In the genomic region with DNA sequence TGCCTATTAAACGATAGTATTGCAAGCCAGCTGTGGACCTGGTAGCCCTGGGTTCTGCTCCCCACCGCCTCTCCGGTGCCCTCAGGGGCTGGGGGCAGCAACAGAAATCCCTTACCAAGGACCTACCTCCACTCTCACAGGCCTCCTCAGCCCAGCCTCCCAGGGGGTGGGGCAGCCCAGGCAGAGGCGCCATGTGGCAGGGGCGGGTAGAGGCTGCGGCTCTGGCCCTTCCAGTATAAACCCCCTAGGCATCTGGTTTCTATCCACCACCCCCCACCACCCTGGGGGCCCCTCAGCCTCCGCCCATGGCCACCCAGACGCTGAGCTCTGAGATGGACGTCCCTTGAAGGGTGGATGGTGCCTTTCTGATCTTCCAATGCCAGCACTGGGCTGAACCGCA, we compare ENCODE assay signal across 11 mouse cellular contexts. TPM values are rescaled to one million over a fixed set of nuclear protein-coding genes. Genes with fewer than 3 reads are reported as not detected.
DNase-seq lines count a peak whose midpoint lies in the region; ATAC-seq and TF ChIP-seq lines count a peak whose summit lies in the region.
"Had no signal": no experiment of that assay in that cellular context is flagged by ENCODE, and none has a peak within 500 bp of the region (broad histone marks: within the 10 kb centered on the region; RNA-seq: fewer than 3 reads in every experiment).

No protein-coding gene starts in this region.

- peak overlapping the region; percentile 21 for H3K4me3 ChIP-seq in hindbrain, embryonic 10.5 days
- H3K4me3 ChIP-seq in hindbrain, postnatal 0 days (ENCODE audit: low read length), result no peak overlapping the region
- H3K4me3 ChIP-seq in embryonic facial prominence, embryonic 14.5 days (ENCODE audit: low read depth, low read length), result peak overlapping the region; percentile 8; the same call in 1 of the 2 replicates
- peak overlapping the region; percentile 11 for H3K4me3 ChIP-seq in limb, embryonic 15.5 days

- no peak for ATAC-seq in hindbrain, postnatal 0 days
- peak; percentile 89 for ATAC-seq in embryonic facial prominence, embryonic 14.5 days (ENCODE audit: low read depth)
- ATAC-seq in limb, embryonic 15.5 days (ENCODE audit: insufficient number of reproducible peaks, low FRiP score, low TSS enrichment, low read depth), result peak; percentile 74
- ATAC-seq in granulocyte monocyte progenitor cell, adult 5-6 weeks (replicated peaks; ENCODE audit: poor library complexity, severe bottlenecking), result no peak

- H3K9me3 ChIP-seq in hindbrain, embryonic 10.5 days, result no peaks in the 10 kb centered on the region
- H3K9me3 ChIP-seq in hindbrain, postnatal 0 days (ENCODE audit: low read length), result no peaks in the 10 kb centered on the region
- no peaks in the 10 kb centered on the region for H3K9me3 ChIP-seq in embryonic facial prominence, embryonic 14.5 days (ENCODE audit: control insufficient read depth, low read length)
- no peaks in the 10 kb centered on the region for H3K9me3 ChIP-seq in limb, embryonic 15.5 days

- no peak for TF ChIP-seq CTCF in hindbrain, postnatal 0 days (IDR thresholded peaks at IDR 0.05; ENCODE audit: low read depth)

- peak; percentile 41 for DNase-seq in hindbrain, embryonic 10.5 days (ENCODE audit: low spot score)
- no peak for DNase-seq in hindbrain, postnatal 0 days (ENCODE audit: low spot score)
- peak; percentile 81 for DNase-seq in MN1 (ENCODE audit: low spot score)
- DNase-seq in embryonic facial prominence, embryonic 14.5 days (ENCODE audit: low spot score), result peak; percentile 77
- DNase-seq in left cerebral cortex, adult 8-10 months (ENCODE audit: low spot score in 2 of 2), result no peak
- DNase-seq in frontal cortex, postnatal 10 days (ENCODE audit: low spot score in 2 of 2), result no peak
- DNase-seq: adrenal gland, adult 2 months; cerebellum, adult 18-20 months; kidney, adult 11 months had no signal

- H3K36me3 ChIP-seq in hindbrain, embryonic 10.5 days, result no peaks in the 10 kb centered on the region
- H3K36me3 ChIP-seq in hindbrain, postnatal 0 days (ENCODE audit: insufficient read depth, low read length), result no peaks in the 10 kb centered on the region
- no peaks in the 10 kb centered on the region for H3K36me3 ChIP-seq in embryonic facial prominence, embryonic 14.5 days (ENCODE audit: control insufficient read depth, insufficient read depth, low read length)
- no peaks in the 10 kb centered on the region for H3K36me3 ChIP-seq in limb, embryonic 15.5 days

- peaks cover 39% of the 10 kb centered on the region for H3K4me1 ChIP-seq in hindbrain, embryonic 10.5 days (replicated peaks)
- H3K4me1 ChIP-seq in hindbrain, postnatal 0 days (ENCODE audit: insufficient read depth, low read length), result no peaks in the 10 kb centered on the region
- peaks cover 17% of the 10 kb centered on the region for H3K4me1 ChIP-seq in embryonic facial prominence, embryonic 14.5 days (ENCODE audit: control insufficient read depth, insufficient read depth, low read length)
- peaks cover 27% of the 10 kb centered on the region for H3K4me1 ChIP-seq in limb, embryonic 15.5 days

- H3K27ac ChIP-seq in hindbrain, embryonic 10.5 days, result peak overlapping the region; percentile 71
- no peak overlapping the region for H3K27ac ChIP-seq in hindbrain, postnatal 0 days
- H3K27ac ChIP-seq in embryonic facial prominence, embryonic 14.5 days (replicated peaks; ENCODE audit: low read depth, low read length), result peak overlapping the region; percentile 46
- peak overlapping the region; percentile 77 for H3K27ac ChIP-seq in limb, embryonic 15.5 days

- WGBS in hindbrain, embryonic 10.5 days, result 5% methylated on average over 10 of the region's 10 CpGs
- WGBS in hindbrain, postnatal 0 days, result 16% methylated on average over 10 of the region's 10 CpGs
- WGBS in embryonic facial prominence, embryonic 14.5 days, result 0% methylated on average over 8 of the region's 10 CpGs
- 3% methylated on average over 10 of the region's 10 CpGs for WGBS in limb, embryonic 15.5 days

- no peak overlapping the region for H3K9ac ChIP-seq in hindbrain, postnatal 0 days (replicated peaks; ENCODE audit: low read length)
- H3K9ac ChIP-seq in embryonic facial prominence, embryonic 14.5 days (ENCODE audit: low read depth, low read length), result peak overlapping the region; percentile 34
- no peak overlapping the region for H3K9ac ChIP-seq in limb, embryonic 15.5 days

- H3K4me2 ChIP-seq in hindbrain, postnatal 0 days (ENCODE audit: low read depth, low read length), result no peak overlapping the region
- H3K4me2 ChIP-seq in embryonic facial prominence, embryonic 14.5 days (ENCODE audit: low read depth, low read length), result peak overlapping the region; percentile 39
- peak overlapping the region; percentile 36 for H3K4me2 ChIP-seq in limb, embryonic 15.5 days

- peaks cover 69% of the 10 kb centered on the region for H3K27me3 ChIP-seq in hindbrain, embryonic 10.5 days (ENCODE audit: insufficient read depth, poor library complexity, severe bottlenecking)
- 0 out of 2 replicates have a peak, but pooled peaks cover 6% of the 10 kb centered on the region for H3K27me3 ChIP-seq in hindbrain, postnatal 0 days (ENCODE audit: insufficient read depth, low read length)
- H3K27me3 ChIP-seq in embryonic facial prominence, embryonic 14.5 days (replicated peaks; ENCODE audit: control insufficient read depth, insufficient read depth, low read length), result 0 out of 2 replicates have a peak, but pooled peaks cover 3% of the 10 kb centered on the region
- H3K27me3 ChIP-seq in limb, embryonic 15.5 days, result peaks cover 3% of the 10 kb centered on the region

RNA-seq across cellular contexts. Expression of a gene that starts 3.7 kb away (rescaled TPM):
- 1.0 and 1.2 TPM in 2 replicates for polyA plus RNA-seq in hindbrain, embryonic 10.5 days (2016; fragmentation: Nextera tagmentation; extraction: Ambion mirVana)
- total RNA-seq in hindbrain, postnatal 0 days (2014; rRNA removed), result 0.11 and 0.31 TPM in 2 replicates
- polyA plus RNA-seq in hindbrain, postnatal 0 days (2015; fragmentation: Nextera tagmentation; extraction: Ambion mirVana), result 0.38 and 0.40 TPM in 2 replicates
- polyA plus RNA-seq in embryonic facial prominence, embryonic 14.5 days (2014; fragmentation: Nextera tagmentation; extraction: Ambion mirVana), result 31.2 and 45.0 TPM in 2 replicates
- polyA plus RNA-seq in limb, embryonic 15.5 days (2015; fragmentation: Nextera tagmentation; extraction: Ambion mirVana), result 12.6 and 18.1 TPM in 2 replicates
- total RNA-seq in left cerebral cortex, adult 8-10 months (2022), result 1 to 10 TPM in 2 of 4 experiments, under 1 TPM in 2; 0.82 to 1.6 (median 1.0) TPM
- not detected in 2 replicates for total RNA-seq in granulocyte monocyte progenitor cell, adult 5-6 weeks (2014; fragmentation: Nextera tagmentation)
- total RNA-seq in granulocyte monocyte progenitor cell, adult 5-6 weeks (2017), result not detected in 2 replicates

RNA-seq across cellular contexts. Expression of a gene that starts 20.2 kb away (rescaled TPM):
- polyA plus RNA-seq in hindbrain, embryonic 10.5 days (2016; fragmentation: Nextera tagmentation; extraction: Ambion mirVana), result 102 and 122 TPM in 2 replicates
- 19.4 and 25.4 TPM in 2 replicates for total RNA-seq in hindbrain, postnatal 0 days (2014; rRNA removed)
- 31.4 and 36.4 TPM in 2 replicates for polyA plus RNA-seq in hindbrain, postnatal 0 days (2015; fragmentation: Nextera tagmentation; extraction: Ambion mirVana)
- polyA plus RNA-seq in embryonic facial prominence, embryonic 14.5 days (2014; fragmentation: Nextera tagmentation; extraction: Ambion mirVana), result 52.5 and 60.5 TPM in 2 replicates
- polyA plus RNA-seq in limb, embryonic 15.5 days (2015; fragmentation: Nextera tagmentation; extraction: Ambion mirVana), result 61.3 and 62.0 TPM in 2 replicates
- 10 to 100 TPM; 20.1 to 25.3 (median 22.2) TPM for total RNA-seq in left cerebral cortex, adult 8-10 months (2022)
- total RNA-seq in granulocyte monocyte progenitor cell, adult 5-6 weeks (2014; fragmentation: Nextera tagmentation), result 120 and 123 TPM in 2 replicates
- 147 and 153 TPM in 2 replicates for total RNA-seq in granulocyte monocyte progenitor cell, adult 5-6 weeks (2017)

RNA-seq across cellular contexts. Expression of a gene that starts 35.2 kb away (rescaled TPM):
- polyA plus RNA-seq in hindbrain, embryonic 10.5 days (2016; fragmentation: Nextera tagmentation; extraction: Ambion mirVana), result 6.1 and 9.3 TPM in 2 replicates
- total RNA-seq in hindbrain, postnatal 0 days (2014; rRNA removed), result 24.7 and 26.0 TPM in 2 replicates
- 3.0 and 3.5 TPM in 2 replicates for polyA plus RNA-seq in hindbrain, postnatal 0 days (2015; fragmentation: Nextera tagmentation; extraction: Ambion mirVana)
- 15.5 and 16.5 TPM in 2 replicates for polyA plus RNA-seq in embryonic facial prominence, embryonic 14.5 days (2014; fragmentation: Nextera tagmentation; extraction: Ambion mirVana)
- polyA plus RNA-seq in limb, embryonic 15.5 days (2015; fragmentation: Nextera tagmentation; extraction: Ambion mirVana), result 9.3 and 11.1 TPM in 2 replicates
- 10 to 100 TPM; 30.3 to 44.7 (median 38.7) TPM for total RNA-seq in left cerebral cortex, adult 8-10 months (2022)
- total RNA-seq in granulocyte monocyte progenitor cell, adult 5-6 weeks (2014; fragmentation: Nextera tagmentation), result 59.6 and 71.6 TPM in 2 replicates
- 52.0 and 56.1 TPM in 2 replicates for total RNA-seq in granulocyte monocyte progenitor cell, adult 5-6 weeks (2017)

RNA-seq across cellular contexts. Expression of a gene that starts 39.2 kb away (rescaled TPM):
- 119 and 120 TPM in 2 replicates for polyA plus RNA-seq in hindbrain, embryonic 10.5 days (2016; fragmentation: Nextera tagmentation; extraction: Ambion mirVana)
- 56.5 and 58.0 TPM in 2 replicates for total RNA-seq in hindbrain, postnatal 0 days (2014; rRNA removed)
- 78.8 and 79.8 TPM in 2 replicates for polyA plus RNA-seq in hindbrain, postnatal 0 days (2015; fragmentation: Nextera tagmentation; extraction: Ambion mirVana)
- 79.0 and 83.2 TPM in 2 replicates for polyA plus RNA-seq in embryonic facial prominence, embryonic 14.5 days (2014; fragmentation: Nextera tagmentation; extraction: Ambion mirVana)
- polyA plus RNA-seq in limb, embryonic 15.5 days (2015; fragmentation: Nextera tagmentation; extraction: Ambion mirVana), result 81.8 and 86.3 TPM in 2 replicates
- 10 to 100 TPM; 59.3 to 63.4 (median 61.9) TPM for total RNA-seq in left cerebral cortex, adult 8-10 months (2022)
- total RNA-seq in granulocyte monocyte progenitor cell, adult 5-6 weeks (2014; fragmentation: Nextera tagmentation), result 63.3 and 88.7 TPM in 2 replicates
- total RNA-seq in granulocyte monocyte progenitor cell, adult 5-6 weeks (2017), result 55.1 and 59.9 TPM in 2 replicates

RNA-seq across cellular contexts. Expression of a gene that starts 44.8 kb away (rescaled TPM):
- polyA plus RNA-seq in hindbrain, embryonic 10.5 days (2016; fragmentation: Nextera tagmentation; extraction: Ambion mirVana), result 331 and 368 TPM in 2 replicates
- total RNA-seq in hindbrain, postnatal 0 days (2014; rRNA removed), result 119 and 139 TPM in 2 replicates
- polyA plus RNA-seq in hindbrain, postnatal 0 days (2015; fragmentation: Nextera tagmentation; extraction: Ambion mirVana), result 531 and 540 TPM in 2 replicates
- 466 and 478 TPM in 2 replicates for polyA plus RNA-seq in embryonic facial prominence, embryonic 14.5 days (2014; fragmentation: Nextera tagmentation; extraction: Ambion mirVana)
- 314 and 380 TPM in 2 replicates for polyA plus RNA-seq in limb, embryonic 15.5 days (2015; fragmentation: Nextera tagmentation; extraction: Ambion mirVana)
- 100 to 1,000 TPM; 457 to 497 (median 483) TPM for total RNA-seq in left cerebral cortex, adult 8-10 months (2022)
- total RNA-seq in granulocyte monocyte progenitor cell, adult 5-6 weeks (2014; fragmentation: Nextera tagmentation), result 299 and 314 TPM in 2 replicates
- 366 and 404 TPM in 2 replicates for total RNA-seq in granulocyte monocyte progenitor cell, adult 5-6 weeks (2017)

Comparison
In these comparisons a context has a peak if more than half of its experiments do, and no peak if none do; other contexts are left out.
1. DNase-seq: peak in hindbrain, embryonic 10.5 days (single experiment), MN1 (single experiment) and embryonic facial prominence, embryonic 14.5 days (single experiment); none in hindbrain, postnatal 0 days (single experiment), left cerebral cortex, adult 8-10 months (0 of 2) and frontal cortex, postnatal 10 days (0 of 2).
2. ATAC-seq: peak in embryonic facial prominence, embryonic 14.5 days (single experiment) and limb, embryonic 15.5 days (single experiment); none in hindbrain, postnatal 0 days (single experiment) and granulocyte monocyte progenitor cell, adult 5-6 weeks (single experiment).